Mouse (Mus musculus) midbrain, embryonic 10.5 days (tissue): ENCODE measurements around the gene Hacl1. TPM values are rescaled to one million over a fixed set of nuclear protein-coding genes. Genes with fewer than 3 reads are reported as not detected.

Experiments used
- DNase-seq: peaks from one replicate; pipeline ENCODE4 v3.0.0-alpha.2; 2017; ENCODE audit warnings: low spot score
- H3K27ac ChIP-seq: fragments of 300-500 bp; sonication (generic); replicated peaks from 2 replicates; pipeline ENCODE4 v1.5.1; 2016; ENCODE audit warnings: mild to moderate bottlenecking
- H3K27me3 ChIP-seq: fragments of 300-500 bp; sonication (generic); 2 replicates; pipeline ENCODE4 v1.6.1; 2016; ENCODE audit warnings: low read depth, mild to moderate bottlenecking; ENCODE audit not compliant: poor library complexity, severe bottlenecking
- H3K36me3 ChIP-seq: fragments of 300-500 bp; sonication (generic); 2 replicates; pipeline ENCODE4 v1.6.1; 2016; ENCODE audit warnings: mild to moderate bottlenecking, moderate library complexity
- H3K4me1 ChIP-seq: fragments of 300-500 bp; sonication (generic); 2 replicates; pipeline ENCODE4 v1.6.1; 2016
- H3K4me3 ChIP-seq: fragments of 300-500 bp; sonication (generic); 2 replicates; pipeline ENCODE4 v1.5.1; 2016; ENCODE audit warnings: mild to moderate bottlenecking, moderate library complexity
- H3K9me3 ChIP-seq: fragments of 300-500 bp; sonication (generic); replicated peaks from 2 replicates; pipeline ENCODE4 v1.6.1; 2016; ENCODE audit warnings: mild to moderate bottlenecking
- WGBS: fragments of 180-500 bp; shearing (Covaris S2); methylation state at CpG from one replicate; pipeline ENCODE4 v1.1.7; 2016; 5-methylcytosine and 5-hydroxymethylcytosine counted together
- polyA plus RNA-seq: library from polyadenylated mRNA; unstranded; fragments of >200 nt; fragmentation: Nextera tagmentation; extraction: Ambion mirVana; gene quantifications from 2 replicates; pipeline ENCODE4 v1.2.1, GENCODE M21; 2016

The Hacl1 gene
- polyA plus RNA-seq, 1 experiment from 2014 or later, result 9.5 TPM

GRCm38 (mm10) chr14:31667741-31668140 lies 26.7 kb upstream of the Hacl1 start:
- 91% methylated on average over 6 of the region's 6 CpGs for WGBS

GRCm38 (mm10) chr14:31666931-31667705 lies 26.0 kb upstream of the Hacl1 start:
- no peak for DNase-seq
- Histone ChIP-seq H3K27me3 (no peaks in the 10 kb centered on the region), H3K36me3 (peaks cover 9% of the 10 kb centered on the region), H3K9me3 (no peaks in the 10 kb centered on the region), H3K27ac (0 out of 2 replicates have a peak overlapping the region, but pooled peaks have one; percentile 17), H3K4me3 (no peak overlapping the region), H3K4me1 (peaks cover 55% of the 10 kb centered on the region)
- 93% methylated on average over 28 of the region's 28 CpGs for WGBS

More at GRCm38 (mm10) chr14:31667741-31668140, 26.7 kb upstream of the Hacl1 start:
- Histone ChIP-seq H3K4me1 (peaks cover 49% of the 10 kb centered on the region), H3K27ac (0 out of 2 replicates have a peak overlapping the region, but pooled peaks have one; percentile 17), H3K9me3 (no peaks in the 10 kb centered on the region), H3K4me3 (no peak overlapping the region), H3K36me3 (peaks cover 9% of the 10 kb centered on the region), H3K27me3 (no peaks in the 10 kb centered on the region)
- DNase-seq, result no peak

DNA sequence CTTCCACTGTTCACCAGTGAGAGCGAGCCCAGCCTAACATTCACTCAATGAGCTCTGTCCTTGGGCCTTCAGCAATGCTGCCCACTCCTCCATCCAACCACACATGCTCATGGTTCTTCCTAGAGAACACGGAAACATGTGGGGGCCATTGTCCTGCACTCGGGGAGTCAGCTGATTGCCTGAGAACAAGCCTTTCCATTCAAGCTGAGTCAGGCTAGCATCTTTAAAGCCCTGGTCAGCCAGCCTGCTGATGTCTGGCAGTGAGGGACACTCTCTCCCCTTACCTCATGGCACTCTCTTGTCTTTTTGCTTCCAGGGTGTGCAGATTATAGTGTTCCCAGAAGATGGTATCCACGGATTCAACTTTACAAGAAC lies 24.5 kb upstream of the Hacl1 start:
- Histone ChIP-seq H3K27ac (no peak overlapping the region), H3K4me3 (no peak overlapping the region), H3K4me1 (peaks cover 61% of the 10 kb centered on the region), H3K9me3 (no peaks in the 10 kb centered on the region), H3K36me3 (peaks cover 9% of the 10 kb centered on the region), H3K27me3 (no peaks in the 10 kb centered on the region)
- DNase-seq, result no peak
- WGBS, result 89% methylated on average over 4 of the region's 4 CpGs

- Histone ChIP-seq H3K4me1 (peaks cover 60% of the 10 kb centered on the region), H3K9me3 (no peaks in the 10 kb centered on the region), H3K4me3 (no peak overlapping the region), H3K27me3 (no peaks in the 10 kb centered on the region), H3K36me3 (peaks cover 9% of the 10 kb centered on the region), H3K27ac (0 out of 2 replicates have a peak overlapping the region, but pooled peaks have one; percentile 2)
- WGBS, result 80% methylated on average over 12 of the region's 12 CpGs
- no peak for DNase-seq
Measured at GRCm38 (mm10) chr14:31664903-31665565, 23.9 kb upstream of the Hacl1 start.

- H3K27me3 ChIP-seq, result no peaks in the 10 kb centered on the region
- no peaks in the 10 kb centered on the region for H3K9me3 ChIP-seq
- WGBS, result 87% methylated on average over 18 of the region's 18 CpGs
- H3K4me1 ChIP-seq, result peaks cover 53% of the 10 kb centered on the region
- peaks cover 9% of the 10 kb centered on the region for H3K36me3 ChIP-seq
- H3K27ac ChIP-seq, result peak overlapping the region; percentile 43; the same call in 1 of the 2 replicates
- H3K4me3 ChIP-seq, result no peak overlapping the region
- peak; percentile 11 for DNase-seq
Measured at GRCm38 (mm10) chr14:31664100-31664902, 23.2 kb upstream of the Hacl1 start.

GRCm38 (mm10) chr14:31663376-31664099 lies 22.5 kb upstream of the Hacl1 start:
- Histone ChIP-seq H3K36me3 (peaks cover 9% of the 10 kb centered on the region), H3K9me3 (no peaks in the 10 kb centered on the region), H3K27me3 (no peaks in the 10 kb centered on the region), H3K27ac (peak overlapping the region; percentile 90), H3K4me1 (peaks cover 45% of the 10 kb centered on the region), H3K4me3 (no peak overlapping the region)
- 93% methylated on average over 13 of the region's 13 CpGs for WGBS
- peak; percentile 11 for DNase-seq

DNA sequence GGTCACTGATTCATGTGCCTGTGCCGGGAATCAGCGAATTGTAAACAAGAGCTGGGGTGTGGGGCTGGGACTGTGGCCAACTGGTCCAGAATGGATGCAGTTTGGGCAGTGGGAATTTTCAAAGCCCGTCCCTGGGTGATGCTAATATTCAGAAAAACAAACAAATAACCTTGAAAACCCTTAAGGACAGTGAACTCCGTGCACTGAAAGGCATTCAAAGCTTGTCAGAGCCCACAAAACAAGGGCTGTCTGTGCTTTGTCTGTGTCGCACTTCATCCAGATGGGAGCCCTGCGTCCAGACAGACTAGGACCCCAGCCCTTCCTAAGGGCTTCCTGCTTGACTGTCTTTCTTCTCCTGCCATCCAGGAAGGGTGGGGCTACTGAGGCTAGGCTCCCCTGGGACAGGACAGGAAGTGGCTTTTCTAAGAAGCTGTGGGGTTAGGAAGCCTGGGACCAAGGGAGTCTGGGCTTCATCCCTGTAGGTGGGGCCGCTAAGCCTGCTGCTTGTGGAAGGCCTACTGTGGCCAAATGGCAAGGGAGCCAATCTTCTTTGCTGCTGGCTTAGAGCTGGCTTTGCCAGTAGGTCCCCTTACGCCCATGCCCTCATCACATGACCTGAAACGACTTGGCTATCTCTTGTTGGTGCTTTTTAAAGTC lies 21.6 kb upstream of the Hacl1 start:
- Histone ChIP-seq H3K9me3 (no peaks in the 10 kb centered on the region), H3K27ac (peak overlapping the region; percentile 90), H3K4me3 (peak overlapping the region; percentile 54), H3K36me3 (peaks cover 9% of the 10 kb centered on the region), H3K27me3 (no peaks in the 10 kb centered on the region), H3K4me1 (peaks cover 45% of the 10 kb centered on the region)
- peak; percentile 30 for DNase-seq
- WGBS, result 43% methylated on average over 9 of the region's 9 CpGs

DNA sequence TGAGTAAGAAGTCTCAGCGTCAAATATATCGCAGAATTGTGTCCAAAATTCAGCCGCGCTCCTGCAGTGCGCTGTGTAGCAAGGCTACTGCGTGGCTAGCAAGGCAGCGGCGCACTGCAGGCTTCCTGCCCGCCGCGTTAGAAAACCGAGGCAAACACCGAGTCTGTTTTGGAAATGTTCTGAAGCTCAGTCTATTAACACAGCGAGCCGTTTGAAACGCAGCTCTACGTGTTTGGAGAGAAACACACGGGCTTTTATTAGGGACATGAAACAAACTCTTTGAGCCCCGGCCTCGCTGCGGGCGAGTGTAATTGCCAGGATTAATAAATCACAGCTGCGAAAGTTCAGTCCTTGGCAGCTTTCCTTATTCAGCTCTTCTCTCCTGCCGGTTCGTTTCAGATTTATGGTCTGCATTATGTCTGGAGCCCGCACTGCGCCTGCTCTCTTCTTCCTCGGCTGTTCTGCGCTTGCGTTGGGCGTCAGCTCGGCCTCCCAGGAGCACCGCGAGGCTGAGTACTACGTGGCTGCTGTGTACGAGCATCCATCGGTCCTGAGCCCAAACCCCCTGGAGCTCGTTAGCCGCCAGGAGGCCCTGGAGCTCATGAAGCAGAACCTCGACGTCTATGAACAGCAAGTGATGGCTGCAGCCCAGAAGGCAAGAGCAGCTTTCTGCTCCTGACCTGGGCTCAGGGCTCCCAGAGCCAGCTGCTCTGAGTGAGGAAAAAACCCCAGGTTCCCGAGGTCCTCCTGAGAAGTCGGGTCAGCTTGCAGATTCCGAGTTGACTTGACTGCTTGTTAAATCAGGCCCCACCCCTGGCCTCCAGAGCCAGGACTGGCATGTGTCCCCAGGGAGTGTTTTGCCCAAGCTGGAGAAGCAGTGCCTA lies 20.8 kb upstream of the Hacl1 start:
- H3K9me3 ChIP-seq, result no peaks in the 10 kb centered on the region
- peak overlapping the region; percentile 54 for H3K4me3 ChIP-seq
- no peaks in the 10 kb centered on the region for H3K27me3 ChIP-seq
- H3K4me1 ChIP-seq, result peaks cover 45% of the 10 kb centered on the region
- DNase-seq, result peak; percentile 79
- H3K27ac ChIP-seq, result peak overlapping the region; percentile 90
- 14% methylated on average over 44 of the region's 44 CpGs for WGBS
- H3K36me3 ChIP-seq, result peaks cover 2% of the 10 kb centered on the region

DNA sequence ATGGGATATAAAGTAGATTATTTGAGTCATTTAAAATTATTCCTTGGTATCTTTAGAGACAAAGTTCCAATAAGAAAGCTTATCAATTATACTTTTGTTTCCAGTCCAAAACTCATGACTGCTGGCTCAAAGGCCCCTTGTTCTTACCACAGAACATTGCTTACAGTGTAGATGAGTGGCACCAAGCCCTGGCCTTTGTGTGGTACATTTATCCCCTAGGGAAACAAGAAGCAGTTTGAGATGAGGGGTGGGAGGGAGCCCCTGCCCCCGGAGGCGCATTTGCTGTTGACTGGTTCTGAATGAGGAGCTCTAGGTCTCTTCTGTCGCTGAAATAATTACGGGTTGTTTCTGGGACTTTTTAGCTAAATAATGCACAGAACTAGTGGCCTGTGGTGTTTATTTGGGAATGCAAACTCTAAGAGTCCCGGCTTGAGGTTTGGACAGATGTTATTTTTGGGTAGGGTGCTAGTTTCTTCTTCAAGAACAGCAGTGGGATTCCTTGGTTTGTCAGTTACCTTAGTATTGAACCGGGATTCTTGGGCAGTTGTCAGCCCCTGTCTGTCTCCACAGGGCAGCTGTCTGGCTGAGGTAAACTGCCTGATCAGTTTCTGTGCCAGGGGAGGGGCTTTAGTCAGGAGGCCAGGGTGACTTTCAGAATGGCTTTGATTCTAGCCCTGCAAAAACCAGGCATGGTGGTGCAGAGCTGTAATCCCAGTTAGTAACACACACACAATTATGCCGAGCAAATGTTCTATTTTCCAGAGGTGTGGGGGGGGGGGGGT lies 19.4 kb upstream of the Hacl1 start:
- Histone ChIP-seq H3K9me3 (no peaks in the 10 kb centered on the region), H3K27me3 (no peaks in the 10 kb centered on the region), H3K4me3 (no peak overlapping the region), H3K27ac (no peak overlapping the region), H3K36me3 (no peaks in the 10 kb centered on the region), H3K4me1 (peaks cover 45% of the 10 kb centered on the region)
- WGBS, result 81% methylated on average over 7 of the region's 7 CpGs
- DNase-seq, result no peak

DNA sequence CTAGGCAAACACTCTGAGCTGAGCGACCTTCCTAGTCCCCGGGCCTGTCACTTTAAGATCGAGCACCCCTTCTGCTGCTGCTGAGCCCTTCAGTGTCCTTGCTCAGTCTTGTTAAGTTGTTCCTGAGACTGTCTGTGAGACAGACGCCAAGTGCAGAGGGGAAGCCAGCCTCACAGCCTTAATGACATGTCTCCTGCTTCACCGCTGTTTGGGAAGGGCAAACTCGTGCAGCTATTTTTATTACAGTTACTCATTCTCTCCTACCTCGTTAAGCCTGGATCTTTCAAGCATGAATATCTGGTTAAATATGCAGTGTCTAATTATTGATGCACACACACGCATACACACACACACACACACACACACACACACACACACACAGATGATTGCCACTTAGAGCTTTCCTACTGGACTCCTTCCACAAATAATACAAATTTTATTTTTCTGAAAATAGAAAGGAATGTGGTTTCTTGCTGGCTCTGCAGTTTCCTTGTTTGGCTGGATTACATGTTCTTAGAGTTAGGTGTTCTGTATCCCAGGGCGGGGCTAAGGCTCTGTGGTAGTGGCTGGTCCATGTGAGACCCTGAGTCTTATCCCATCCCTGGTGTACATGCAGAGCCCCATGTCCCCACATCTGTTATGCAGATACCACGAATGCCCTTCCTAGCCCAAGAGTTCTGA lies 18.6 kb upstream of the Hacl1 start:
- H3K4me1 ChIP-seq, result peaks cover 38% of the 10 kb centered on the region
- no peak for DNase-seq
- no peak overlapping the region for H3K27ac ChIP-seq

More for the DNA sequence above, 18.6 kb upstream of the Hacl1 start:
- 83% methylated on average over 10 of the region's 10 CpGs for WGBS
- Histone ChIP-seq H3K36me3 (no peaks in the 10 kb centered on the region), H3K4me3 (no peak overlapping the region), H3K9me3 (no peaks in the 10 kb centered on the region), H3K27me3 (no peaks in the 10 kb centered on the region)
